Mouse (Mus musculus) 3134 (cell line): Measurements from ENCODE around the gene Cecr2.
"Not testable (repeated sequence)": the region's sequence is repeated elsewhere in the genome, so short reads cannot be mapped to it uniquely, and the experiment has no call there.

Experiments
- DNase-seq: peaks from one replicate; pipeline ENCODE4 v3.0.0-alpha.2; 2011; ENCODE audit warnings: low spot score; ENCODE audit not compliant: insufficient read length; ENCODE audit errors: extremely low read depth

Cecr2 gene

GRCm38 (mm10) chr6:120665816-120666760 lies at the start of gene Cecr2:
Gene Cecr2, plus strand, starts transcription at chr6:120666369.
- no peak for DNase-seq

DNA sequence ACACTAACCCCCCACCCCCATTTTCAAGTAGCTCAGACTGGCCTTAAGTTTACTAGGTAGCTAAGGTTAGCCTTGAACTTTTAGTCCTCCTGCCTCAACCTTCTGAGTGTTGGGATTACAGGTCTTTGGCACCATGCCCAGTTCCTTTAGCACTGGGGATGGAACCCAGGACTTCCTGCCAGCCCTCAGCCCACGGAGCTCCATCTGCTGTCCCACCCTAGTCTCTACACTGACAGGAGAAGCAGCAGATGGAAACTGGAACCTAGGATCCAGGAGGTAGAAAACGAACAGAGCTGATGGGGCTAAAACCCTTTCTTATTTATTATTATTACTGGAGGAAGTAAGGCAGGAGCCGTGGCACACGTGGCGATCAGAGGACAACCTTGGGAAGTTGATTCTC lies 48.6 kb upstream of the Cecr2 start:
- DNase-seq, result no peak

DNA sequence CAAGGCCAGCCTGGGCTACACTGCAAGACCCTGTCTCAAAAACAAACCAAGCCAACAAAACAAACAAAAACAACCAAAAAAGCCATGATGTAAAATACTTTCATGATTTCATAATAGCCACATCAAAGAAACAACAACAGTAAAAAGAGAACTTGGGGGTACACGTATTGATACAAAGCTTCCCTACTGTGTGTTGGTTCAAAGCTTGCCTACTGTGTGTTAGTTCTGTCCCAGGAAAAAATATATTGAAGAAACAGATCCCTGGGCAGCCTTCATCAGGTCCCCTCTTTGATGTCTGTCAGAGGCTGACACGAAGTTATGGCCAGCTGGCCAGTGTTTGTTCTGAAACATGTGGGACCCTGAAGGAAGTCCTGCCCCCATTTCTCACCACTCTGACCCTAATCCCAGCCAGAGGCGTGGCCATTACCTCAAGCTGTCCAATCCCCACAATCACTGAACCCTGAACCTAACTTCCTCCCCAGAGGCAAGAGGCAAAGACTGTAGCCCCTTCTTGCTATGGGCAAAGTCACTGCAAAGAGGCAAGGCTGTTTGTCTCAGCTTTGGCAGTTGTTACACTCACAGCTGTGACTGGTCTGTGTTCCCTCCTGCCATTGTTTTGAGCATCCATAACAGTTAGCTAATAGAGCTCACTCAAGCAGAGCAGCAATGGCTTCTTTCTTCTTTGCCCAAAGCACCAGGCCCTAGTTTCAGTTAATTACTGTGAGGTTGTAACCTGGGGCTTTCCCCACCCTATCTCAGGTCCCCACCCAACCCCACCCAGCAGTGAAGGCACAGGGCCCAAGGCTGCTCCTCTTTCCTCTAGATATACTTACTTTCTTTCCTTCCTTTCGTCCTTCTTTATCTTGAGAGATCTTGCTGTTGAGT lies 47.4 kb upstream of the Cecr2 start:
- no peak for DNase-seq

DNA sequence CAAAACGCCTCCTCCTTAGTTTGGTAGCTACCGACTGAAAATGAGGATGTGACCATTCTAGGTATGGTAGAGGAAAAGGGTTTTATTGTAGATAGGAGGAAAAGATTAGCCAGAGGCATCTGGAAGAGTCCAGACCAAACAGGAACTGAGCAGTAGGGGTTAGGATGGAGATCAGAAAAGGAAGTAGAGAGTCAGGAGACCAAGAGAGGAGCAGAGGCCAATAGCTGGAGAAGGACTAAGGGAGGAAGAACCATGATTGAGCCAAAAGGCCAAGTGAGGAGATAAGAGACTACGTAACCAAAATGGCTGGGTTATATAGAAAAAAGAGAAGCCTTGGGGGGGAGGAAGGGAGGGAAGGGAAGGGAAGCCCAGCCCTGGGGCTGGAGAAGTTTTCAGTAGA lies 46.0 kb upstream of the Cecr2 start:
- DNase-seq, result no peak

DNA sequence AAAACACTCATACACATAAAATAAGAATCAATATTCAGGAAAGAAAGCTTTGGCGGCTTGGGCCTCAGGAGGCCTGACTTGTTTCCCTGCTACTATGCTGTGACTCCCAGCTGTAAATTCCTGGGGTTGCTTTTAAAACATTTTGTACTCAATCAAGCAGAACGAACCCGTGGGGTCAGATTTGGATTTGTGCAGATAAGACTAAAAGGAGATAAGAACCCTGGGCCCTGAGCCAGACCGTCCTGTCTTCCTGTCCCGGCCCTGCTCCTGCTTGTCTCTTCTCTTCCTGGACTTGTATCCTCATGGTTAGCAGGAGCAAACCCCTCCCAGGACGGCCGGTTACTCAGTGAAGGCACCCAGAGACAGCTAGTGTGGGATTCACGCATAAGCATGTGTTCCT lies 41.1 kb upstream of the Cecr2 start:
- DNase-seq, result no peak

DNA sequence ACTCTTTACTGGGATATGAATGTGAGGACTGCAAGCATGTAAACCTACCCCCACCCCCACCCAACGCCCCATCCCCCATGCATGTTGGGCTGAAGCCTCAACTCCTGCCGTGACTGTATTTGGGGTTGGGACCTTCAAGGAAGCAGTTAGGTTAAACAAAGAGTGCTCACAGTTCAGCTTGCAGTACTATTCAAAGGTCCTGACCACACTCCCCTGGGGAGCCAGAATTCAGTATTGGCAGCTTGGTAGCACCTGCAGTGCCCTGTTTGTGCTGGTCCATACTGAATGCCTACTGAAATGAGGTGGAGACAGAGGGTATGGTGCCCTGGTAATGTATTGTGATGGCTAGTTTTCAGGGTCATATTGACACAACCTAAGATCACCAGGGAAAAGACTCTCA lies 39.1 kb upstream of the Cecr2 start:
- no peak for DNase-seq

- DNase-seq, result no peak
These were observed 37.2 kb upstream of the Cecr2 start for GRCm38 (mm10) chr6:120628963-120629362.

GRCm38 (mm10) chr6:120635391-120636028 lies 30.7 kb upstream of the Cecr2 start:
- DNase-seq, result no peak

DNA sequence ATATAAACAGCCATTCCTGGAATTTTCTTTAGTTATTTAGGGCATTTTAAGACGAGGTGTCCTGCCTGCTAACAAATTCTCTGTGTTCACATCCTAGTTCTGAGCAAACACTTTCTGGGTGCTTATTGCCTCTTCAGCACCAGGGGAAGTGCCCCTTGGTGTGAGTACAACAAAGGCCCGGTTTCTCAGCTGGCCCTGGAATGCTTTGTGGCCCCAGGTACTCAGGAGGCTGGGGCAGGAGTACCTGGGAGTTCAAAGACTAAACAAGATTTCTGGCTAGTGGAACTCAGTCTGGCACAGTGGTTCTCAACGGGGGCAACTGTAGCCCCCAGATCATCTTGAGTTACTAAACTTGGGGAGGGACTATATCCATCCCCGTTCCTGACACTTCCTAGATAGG lies 26.6 kb upstream of the Cecr2 start:
- DNase-seq, result no peak

DNA sequence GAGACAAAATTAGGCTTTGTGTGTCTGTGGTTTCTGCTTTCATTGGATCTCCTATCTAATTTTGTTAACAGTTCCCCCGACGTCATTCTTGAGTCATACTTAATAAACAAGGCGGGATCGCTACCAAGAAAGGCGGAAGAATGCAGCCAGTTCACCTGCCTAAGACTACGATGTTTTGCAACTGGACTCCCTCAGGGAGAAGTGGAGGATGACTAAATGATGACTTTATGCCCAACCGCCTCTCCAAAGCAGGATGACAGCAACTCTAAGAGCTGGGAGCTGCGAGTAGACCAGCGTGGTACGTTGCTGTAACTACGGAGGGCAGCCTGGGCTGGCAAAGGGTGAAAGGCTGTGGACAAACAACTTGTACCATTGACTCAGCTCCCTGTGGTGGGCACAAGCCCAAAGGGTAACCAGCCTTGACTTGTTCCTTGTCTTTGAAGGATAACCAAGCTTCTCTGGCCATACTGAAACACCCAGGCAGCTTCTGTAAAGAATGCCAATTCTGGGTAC lies 24.2 kb upstream of the Cecr2 start:
- DNase-seq, result peak; percentile 50

- no peak for DNase-seq
These were observed 22.4 kb upstream of the Cecr2 start for GRCm38 (mm10) chr6:120643776-120644175.

GRCm38 (mm10) chr6:120644346-120645299 lies 21.5 kb upstream of the Cecr2 start:
- no peak for DNase-seq

- DNase-seq, result not testable (repeated sequence)
These were observed 18.7 kb upstream of the Cecr2 start for GRCm38 (mm10) chr6:120647246-120648028.

- no peak for DNase-seq
These were observed 18.0 kb upstream of the Cecr2 start for GRCm38 (mm10) chr6:120648205-120648604.

DNA sequence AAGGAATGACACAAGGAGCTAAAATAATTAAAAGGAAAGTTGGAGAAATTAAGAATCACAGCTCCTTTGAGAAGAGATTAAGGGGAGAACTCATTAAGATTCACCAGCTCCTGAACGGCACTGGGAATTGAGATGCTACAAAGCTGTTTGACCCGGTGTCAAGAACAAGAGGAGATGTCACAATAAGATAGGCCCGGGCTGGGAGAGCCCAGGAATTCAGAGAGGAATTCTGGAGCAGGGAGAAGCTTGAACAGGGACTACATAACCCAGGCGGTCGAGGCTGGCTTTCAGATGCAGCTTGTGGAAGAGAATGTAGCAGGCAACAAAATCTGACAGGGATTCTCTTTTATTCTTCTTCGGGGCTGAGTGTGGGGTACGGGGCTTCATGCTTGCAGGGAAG lies 13.5 kb upstream of the Cecr2 start:
- no peak for DNase-seq

- DNase-seq, result no peak
These were observed 10.5 kb upstream of the Cecr2 start for GRCm38 (mm10) chr6:120655702-120656101.

GRCm38 (mm10) chr6:120658848-120659247 lies 7.3 kb upstream of the Cecr2 start:
- DNase-seq, result no peak

- no peak for DNase-seq
These were observed 754 bp upstream of the Cecr2 start for GRCm38 (mm10) chr6:120665415-120665815.
